Mouse (Mus musculus) 3T3-L1 (cell line): ENCODE data around the gene Ftl1.
"Not testable (repeated sequence)": the region's sequence is repeated elsewhere in the genome, so short reads cannot be mapped to it uniquely, and the experiment has no call there.

Experiments
- DNase-seq: peaks from one replicate; pipeline ENCODE4 v3.0.0-alpha.2; 2015; ENCODE audit warnings: low read depth, low spot score

Gene Ftl1

GRCm38 (mm10) chr7:45476453-45476852 lies 16.8 kb upstream of the Ftl1 start:
- DNase-seq, result no peak

- DNase-seq, result peak; percentile 39
Observed at GRCm38 (mm10) chr7:45475291-45475969, 15.7 kb upstream of the Ftl1 start.

GRCm38 (mm10) chr7:45470869-45471268 lies 11.2 kb upstream of the Ftl1 start:
- peak; percentile 86 for DNase-seq

- no peak for DNase-seq
Observed at GRCm38 (mm10) chr7:45467090-45467670, 7.5 kb upstream of the Ftl1 start.

GRCm38 (mm10) chr7:45466283-45467089 lies 6.8 kb upstream of the Ftl1 start, which contains the start of gene Bax:
Bax (minus strand) TSS chr7:45466898.
- peak; percentile 90 for DNase-seq

GRCm38 (mm10) chr7:45465549-45465948 lies 5.9 kb upstream of the Ftl1 start:
- DNase-seq, result no peak

GRCm38 (mm10) chr7:45465112-45465511 lies 5.4 kb upstream of the Ftl1 start:
- no peak for DNase-seq

- DNase-seq, result no peak
Observed at GRCm38 (mm10) chr7:45463987-45464778, 4.5 kb upstream of the Ftl1 start.

- DNase-seq, result not testable (repeated sequence)
Observed at GRCm38 (mm10) chr7:45462868-45463267, 3.2 kb upstream of the Ftl1 start.

GRCm38 (mm10) chr7:45462325-45462724 lies 2.6 kb upstream of the Ftl1 start:
- DNase-seq, result no peak

- DNase-seq, result no peak
Observed at GRCm38 (mm10) chr7:45461781-45462180, 2.1 kb upstream of the Ftl1 start.

GRCm38 (mm10) chr7:45461326-45461725 lies 1.6 kb upstream of the Ftl1 start:
- no peak for DNase-seq

GRCm38 (mm10) chr7:45460860-45461314 lies 1.2 kb upstream of the Ftl1 start:
- peak; percentile 92 for DNase-seq

- DNase-seq, result no peak
Observed at GRCm38 (mm10) chr7:45460377-45460776, 693 bp upstream of the Ftl1 start.

GRCm38 (mm10) chr7:45458748-45459563 lies 728 bp downstream of the Ftl1 start:
- peak; percentile 70 for DNase-seq

GRCm38 (mm10) chr7:45457204-45458060 lies 2.3 kb downstream of the Ftl1 start:
- peak; percentile 77 for DNase-seq

- peak; percentile 51 for DNase-seq
Observed at GRCm38 (mm10) chr7:45456721-45457203, 2.9 kb downstream of the Ftl1 start.

- no peak for DNase-seq
Observed at GRCm38 (mm10) chr7:45455932-45456696, 3.6 kb downstream of the Ftl1 start.

- no peak for DNase-seq
Observed at GRCm38 (mm10) chr7:45454971-45455370, 4.7 kb downstream of the Ftl1 start.
